Mouse (Mus musculus) mature B cell (primary cell): ENCODE results near the gene Nxph4.

Source experiments
- in situ Hi-C: fragments of 300-500 bp; cut with MboI; formaldehyde crosslinking; loops from 2 replicates; pipeline ENCODE4 v1.14.3; 2019

Gene Nxph4

DNA sequence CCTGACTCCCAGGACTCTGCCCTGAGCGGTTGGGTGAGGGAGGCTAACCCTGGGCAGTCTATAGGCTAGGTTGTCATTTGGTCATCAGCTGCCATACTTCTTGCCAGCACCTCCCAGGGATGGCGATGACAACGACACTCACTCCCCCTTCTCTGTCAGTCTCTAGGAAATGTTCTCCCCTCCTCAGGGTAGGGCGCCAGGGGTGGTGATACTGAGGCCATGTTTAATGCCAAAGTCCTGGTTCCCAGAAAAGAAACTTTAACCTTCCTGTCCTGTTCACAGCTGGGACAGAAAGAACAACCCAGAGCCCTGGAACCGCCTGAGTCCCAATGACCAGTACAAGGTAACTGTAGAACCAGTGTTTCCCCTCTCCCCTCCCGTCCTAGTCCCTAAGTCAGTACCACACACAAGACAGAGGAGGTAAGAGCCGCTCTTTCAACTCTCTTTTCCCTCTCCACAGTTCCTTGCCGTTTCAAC, 18.3 kb downstream of the Nxph4 start:
- in situ Hi-C loops = no loop called here

DNA sequence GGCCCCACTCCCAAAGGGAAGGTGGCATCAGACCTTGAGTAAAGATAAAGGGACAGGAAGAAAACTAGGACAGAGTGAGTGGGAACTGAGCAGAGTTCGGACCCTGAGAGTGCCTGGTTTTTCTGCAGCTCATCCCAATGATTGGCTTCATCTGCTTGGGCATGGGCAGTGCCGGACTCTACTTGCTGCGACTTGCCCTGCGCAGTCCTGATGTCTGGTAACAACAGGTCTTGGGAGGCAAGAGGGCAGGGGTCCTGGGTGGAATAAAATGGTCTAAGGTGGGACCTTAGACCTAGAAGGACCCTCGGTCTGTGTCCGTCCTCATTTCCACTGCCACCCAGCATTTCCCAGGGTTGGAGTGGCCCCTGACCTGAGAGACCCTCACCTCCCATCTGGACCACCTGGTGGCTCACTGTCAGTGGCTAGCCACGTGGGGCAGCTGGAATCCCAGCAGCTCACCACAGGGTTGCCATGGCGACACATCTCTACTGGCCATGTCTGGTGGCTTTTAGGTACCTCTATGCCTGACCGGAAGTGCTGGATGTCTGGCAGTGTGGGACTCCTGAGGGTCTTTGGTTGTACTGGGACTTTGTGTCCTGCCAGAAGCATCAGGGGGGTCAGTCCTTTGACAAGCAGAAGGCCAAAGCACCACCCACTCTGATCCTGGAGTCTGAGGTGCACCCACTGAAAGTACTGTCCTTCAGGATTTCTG, 18.9 kb downstream of the Nxph4 start:
- in situ Hi-C loops = no loop called here

- in situ Hi-C loops = no loop called here
Observed at GRCm38 (mm10) chr10:127514764-127515163, 19.6 kb downstream of the Nxph4 start, which contains the start of gene Ndufa4l2. TSS of gene Ndufa4l2 (plus strand) at chr10:127514967.

GRCm38 (mm10) chr10:127514111-127514698, 20.2 kb downstream of the Nxph4 start:
- in situ Hi-C loops = no loop called here

DNA sequence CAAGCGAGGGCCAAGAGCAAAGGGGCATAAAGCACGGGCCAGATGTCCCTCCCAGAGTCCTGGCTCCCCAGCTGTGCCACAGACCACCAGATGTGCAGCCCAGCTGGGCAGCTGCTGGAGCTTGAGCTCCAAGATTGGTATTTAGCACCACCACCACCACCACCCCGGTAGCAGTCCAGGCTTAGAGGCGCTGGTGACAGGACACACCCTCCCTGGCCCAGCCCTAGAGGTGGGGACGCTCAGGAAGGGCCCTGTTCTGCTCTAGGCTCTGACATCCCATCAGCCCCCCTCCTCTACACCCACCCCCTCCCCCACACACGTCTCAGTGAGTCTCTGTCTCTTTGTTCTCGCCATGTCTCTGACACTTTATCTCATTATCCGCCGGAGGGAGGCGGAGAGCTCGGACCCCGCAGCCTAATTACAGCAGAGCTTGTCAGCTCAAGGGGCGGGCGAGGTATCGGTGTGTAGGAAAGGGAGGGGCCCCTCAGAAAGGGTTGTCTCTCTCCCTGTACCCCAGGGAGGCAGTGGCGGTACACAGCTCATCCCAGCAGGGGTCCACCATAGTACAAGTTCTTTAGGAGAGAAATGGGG, 20.8 kb downstream of the Nxph4 start:
- in situ Hi-C loops = no loop called here

GRCm38 (mm10) chr10:127512813-127513212, 21.5 kb downstream of the Nxph4 start:
- in situ Hi-C loops = no loop called here

- in situ Hi-C loops = no loop called here
Observed at GRCm38 (mm10) chr10:127512307-127512666, 22.1 kb downstream of the Nxph4 start.

DNA sequence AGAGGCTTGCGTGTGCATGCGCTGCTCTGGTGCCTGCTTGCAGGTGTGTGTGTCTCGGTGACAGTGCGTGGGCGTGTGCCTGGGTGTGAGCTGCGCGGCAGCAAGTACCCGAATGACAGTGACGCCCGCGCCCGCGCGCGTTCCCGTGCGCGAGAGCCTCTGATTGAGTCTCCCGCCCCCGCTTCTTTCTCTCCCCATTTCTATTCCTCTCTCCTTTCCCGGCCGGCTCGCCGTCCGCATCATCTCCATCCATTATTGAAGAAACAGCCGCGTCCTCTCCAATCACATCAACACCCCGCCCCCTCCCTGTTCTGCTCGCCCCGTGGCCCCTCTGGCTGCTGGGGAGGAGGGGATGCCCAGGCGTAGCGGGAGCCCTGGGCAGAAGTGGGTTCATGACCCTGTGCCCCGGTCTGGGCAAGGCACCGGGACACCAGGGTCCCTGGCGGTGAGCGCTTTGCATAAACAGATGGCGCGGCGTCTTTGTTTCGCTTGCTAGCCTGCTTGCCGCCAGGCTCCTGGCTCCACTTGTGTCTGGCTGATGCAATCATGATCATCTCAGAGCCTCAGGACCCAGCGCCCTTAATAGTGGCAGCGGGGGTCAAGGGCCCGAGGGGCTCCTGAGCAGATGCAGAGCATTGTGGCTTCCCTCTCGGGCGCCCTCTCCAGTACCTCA, 22.6 kb downstream of the Nxph4 start:
- in situ Hi-C loops = no loop called here

GRCm38 (mm10) chr10:127510895-127511617, 23.3 kb downstream of the Nxph4 start:
- in situ Hi-C loops = no loop called here

DNA sequence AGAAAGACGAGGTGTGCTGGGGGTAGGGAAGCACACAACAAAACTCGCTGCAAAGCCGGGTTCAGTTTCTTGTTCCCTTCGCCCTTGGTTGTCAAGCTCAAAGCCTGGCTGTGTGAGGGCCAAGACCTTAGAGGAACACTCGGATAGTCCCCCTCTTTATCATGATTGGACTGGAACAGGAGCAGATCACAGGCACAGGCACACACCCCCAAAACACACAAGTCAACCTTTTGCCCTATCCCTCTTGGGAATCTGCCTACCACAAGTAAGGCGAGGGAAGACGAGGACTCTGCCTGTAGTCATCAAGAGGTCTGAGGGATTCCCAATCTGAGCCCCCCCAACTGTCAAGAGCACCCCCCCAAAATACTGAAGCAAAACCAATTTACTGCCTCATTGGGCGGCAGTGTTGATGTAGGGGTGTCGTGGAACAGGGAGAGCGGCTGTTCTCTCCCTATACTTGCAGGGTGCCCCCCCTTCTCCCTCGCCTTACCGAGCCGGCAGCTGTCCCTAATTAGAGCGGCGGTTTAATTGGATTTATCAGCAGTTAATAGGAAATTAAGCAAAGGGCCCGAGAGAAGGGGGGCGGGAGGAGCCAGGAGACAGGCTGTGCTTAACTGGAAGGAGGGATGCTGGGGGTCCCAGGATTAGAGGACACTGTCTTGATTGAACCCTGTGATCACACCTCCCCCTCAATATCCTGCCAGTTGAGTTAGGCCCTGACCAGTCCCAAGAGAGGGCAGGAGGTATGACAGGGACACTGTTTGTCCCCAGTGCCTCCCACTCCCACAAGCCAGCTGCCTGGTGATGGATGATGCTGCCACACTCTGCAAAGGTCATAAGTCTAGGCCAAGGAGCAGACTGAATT, 24.3 kb downstream of the Nxph4 start:
- in situ Hi-C loops = loop anchor here (5.0 kb wide), 1 partner anchor 32 kb away; no protein-coding TSS in a partner anchor

- in situ Hi-C loops = loop anchor here (5.0 kb wide), 1 partner anchor 33 kb away; no protein-coding TSS in a partner anchor
Observed at GRCm38 (mm10) chr10:127509051-127509836, 25.1 kb downstream of the Nxph4 start.

DNA sequence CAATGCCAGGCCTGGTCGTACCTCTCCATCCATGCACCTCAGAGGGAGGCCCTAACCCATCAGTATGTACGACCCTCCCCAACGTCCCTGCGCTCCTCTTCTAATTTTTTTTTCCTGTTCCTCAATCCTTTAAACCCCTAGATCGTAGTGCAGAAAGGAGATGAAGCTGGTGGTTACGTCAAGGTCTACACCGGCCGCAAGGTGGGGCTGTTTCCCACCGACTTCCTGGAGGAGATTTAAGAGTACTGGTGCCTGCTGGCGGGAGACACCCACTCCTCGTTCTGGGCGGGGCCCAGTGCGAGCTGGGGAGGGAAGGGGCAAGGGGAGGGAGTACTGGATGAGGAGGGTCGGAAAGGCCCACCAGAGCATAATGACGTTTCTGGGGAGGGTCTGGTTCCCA, 26.1 kb downstream of the Nxph4 start:
- in situ Hi-C loops = loop anchor here (5.0 kb wide), 1 partner anchor 34 kb away; no protein-coding TSS in a partner anchor

- in situ Hi-C loops = no loop called here
Observed at GRCm38 (mm10) chr10:127500894-127501893, 33.2 kb downstream of the Nxph4 start, which contains the start of gene Stac3. TSS of gene Stac3 (plus strand) at chr10:127501686.

DNA sequence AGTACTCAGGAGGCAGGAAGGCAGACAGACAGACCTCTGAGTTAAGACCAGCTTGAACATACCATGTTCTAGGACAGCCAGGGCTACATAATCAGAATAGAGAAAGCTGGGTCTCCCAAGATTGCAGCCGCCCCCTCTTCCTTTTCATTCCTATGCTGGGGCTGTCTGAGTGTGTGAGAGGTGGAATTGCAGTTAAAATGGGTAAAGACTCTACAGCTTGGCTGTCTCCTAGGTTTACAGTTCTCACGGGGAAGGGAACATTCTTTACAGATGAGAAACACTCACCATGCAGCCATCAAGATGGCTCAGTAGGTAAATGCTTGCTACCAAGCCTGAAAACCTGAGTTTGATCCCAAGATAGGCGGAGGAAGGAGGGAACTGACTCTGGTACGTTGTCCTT, 34.3 kb downstream of the Nxph4 start:
- in situ Hi-C loops = no loop called here

- in situ Hi-C loops = no loop called here
Observed at GRCm38 (mm10) chr10:127499516-127499915, 34.8 kb downstream of the Nxph4 start.

DNA sequence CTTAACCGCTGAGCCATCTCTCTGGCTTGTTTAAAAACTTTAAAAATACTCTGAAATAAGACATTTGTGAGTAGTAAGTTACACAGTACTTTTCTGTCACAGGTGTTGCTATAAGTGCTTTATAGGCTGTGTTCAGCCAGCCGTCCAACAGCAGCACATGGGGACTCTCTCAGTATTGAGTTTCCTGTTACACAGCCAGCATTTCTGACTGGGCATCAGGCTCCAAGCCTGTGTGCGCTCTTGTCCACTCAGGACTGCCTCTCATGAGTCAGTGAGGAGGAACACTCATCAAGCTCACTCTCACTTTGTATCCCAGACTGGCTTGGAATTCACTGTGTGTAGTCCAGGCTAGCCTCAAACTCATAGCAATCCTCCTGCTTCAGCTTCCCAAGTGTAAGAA, 38.2 kb downstream of the Nxph4 start:
- in situ Hi-C loops = no loop called here

GRCm38 (mm10) chr10:127492118-127492517, 42.2 kb downstream of the Nxph4 start:
- in situ Hi-C loops = no loop called here

GRCm38 (mm10) chr10:127491128-127491512, 43.2 kb downstream of the Nxph4 start:
- in situ Hi-C loops = no loop called here
